Mouse (Mus musculus) heart, embryonic 14.5 days (tissue): ENCODE results near the gene Ntn5. TPM values are rescaled to one million over a fixed set of nuclear protein-coding genes. Genes with fewer than 3 reads are reported as not detected.
A peak's percentile ranks its signal among the peaks of the same experiment; 100 is the strongest.

Source experiments
- ATAC-seq: fragments of 200-750 bp; cut with Nextera tagmentation; 2 replicates; pipeline ENCODE4 v1.8.0; 2017; ENCODE audit warnings: low read depth, moderate TSS enrichment; ENCODE audit not compliant: insufficient number of reproducible peaks, insufficient read depth, low FRiP score
- H3K27ac ChIP-seq, 2 experiments: fragments of 200-500 bp in 1 of 2; fragments of 300-500 bp in 1 of 2; sonication (generic) in 1 of 2; replicated peaks in 1 of 2; 2 replicates each; pipeline ENCODE4 v1.5.1; 2012 to 2014; ENCODE audit warnings: low read depth in 2 of 2, low read length in 2 of 2, control low read depth in 1 of 2, mild to moderate bottlenecking in 1 of 2, mixed read lengths in 1 of 2; ENCODE audit not compliant: control insufficient read depth in 1 of 2, insufficient read depth in 1 of 2
- H3K27me3 ChIP-seq: fragments of 300-500 bp; sonication (generic); 2 replicates; pipeline ENCODE4 v1.6.1; 2014; ENCODE audit warnings: mild to moderate bottlenecking, low read length, control low read depth; ENCODE audit not compliant: control insufficient read depth, insufficient read depth
- H3K36me3 ChIP-seq: fragments of 300-500 bp; sonication (generic); 2 replicates; pipeline ENCODE4 v1.6.1; 2014; ENCODE audit warnings: mild to moderate bottlenecking, control low read depth, low read length, mixed read lengths; ENCODE audit not compliant: control insufficient read depth, insufficient read depth
- H3K4me1 ChIP-seq, 2 experiments: fragments of 200-500 bp in 1 of 2; fragments of 300-500 bp in 1 of 2; sonication (generic) in 1 of 2; 2 replicates each; pipeline ENCODE4 v1.6.1; 2012 to 2014; ENCODE audit warnings: low read length in 2 of 2, control low read depth in 1 of 2, mixed read lengths in 1 of 2; ENCODE audit not compliant: control insufficient read depth in 2 of 2, insufficient read depth in 2 of 2
- H3K4me2 ChIP-seq: fragments of 300-500 bp; sonication (generic); 2 replicates; pipeline ENCODE4 v1.6.1; 2014; ENCODE audit warnings: mild to moderate bottlenecking, low read length
- H3K4me3 ChIP-seq, 2 experiments: fragments of 200-500 bp in 1 of 2; fragments of 300-500 bp in 1 of 2; sonication (generic) in 1 of 2; 2 replicates each; pipeline ENCODE4 v1.5.1; 2012 to 2014; ENCODE audit warnings: low read length in 2 of 2, mild to moderate bottlenecking in 2 of 2, control low read depth in 1 of 2, low read depth in 1 of 2, moderate library complexity in 1 of 2; ENCODE audit not compliant: control insufficient read depth in 1 of 2, insufficient read depth in 1 of 2
- H3K9ac ChIP-seq: fragments of 300-500 bp; sonication (generic); 2 replicates; pipeline ENCODE4 v1.6.1; 2014; ENCODE audit warnings: mild to moderate bottlenecking, low read length
- H3K9me3 ChIP-seq: fragments of 300-500 bp; sonication (generic); 2 replicates; pipeline ENCODE4 v1.6.1; 2016; ENCODE audit warnings: low read length, control low read depth; ENCODE audit not compliant: control insufficient read depth
- WGBS: fragments of 180-500 bp; shearing (Covaris S2); extraction: QIAGEN DNeasy Blood & Tissue Kit; methylation state at CpG from one replicate; pipeline ENCODE4 v1.1.7; 2014; 5-methylcytosine and 5-hydroxymethylcytosine counted together
- polyA plus RNA-seq: library from polyadenylated mRNA; unstranded; fragments of >200 nt; fragmentation: Nextera tagmentation; extraction: Ambion mirVana; gene quantifications from 2 replicates; pipeline ENCODE4 v1.2.1, GENCODE M21; 2014

Ntn5 gene
- polyA plus RNA-seq, 1 experiment from 2014 or later = not detected

DNA sequence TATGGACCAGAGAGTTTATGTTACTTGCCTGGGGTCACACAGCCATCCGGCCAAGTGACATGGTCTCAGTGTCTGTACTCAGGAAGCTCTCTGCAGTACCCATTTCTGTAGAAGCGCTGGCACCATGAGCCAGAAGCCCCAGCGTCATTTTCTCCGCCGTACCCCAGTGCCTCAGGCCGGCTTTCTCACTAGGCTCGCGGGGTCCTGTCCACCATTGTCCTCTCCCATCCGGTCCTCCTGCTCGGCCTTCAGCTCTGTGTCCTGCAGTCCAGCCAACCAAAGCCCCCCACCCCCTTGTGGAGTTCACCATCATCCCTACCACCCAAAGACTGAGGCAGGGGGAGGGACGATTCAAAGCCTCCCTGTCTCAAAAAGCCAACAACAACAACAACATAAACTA is 17.8 kb downstream of the Ntn5 start:
- Histone ChIP-seq H3K4me3 (no peak overlapping the region), H3K27ac (no peak overlapping the region), H3K9ac (peak overlapping the region; percentile 58; the same call in 1 of the 2 replicates), H3K9me3 (no peaks in the 10 kb centered on the region), H3K4me2 (peak overlapping the region; percentile 83; the same call in 1 of the 2 replicates), H3K36me3 (no peaks in the 10 kb centered on the region), H3K27me3 (peaks cover 23% of the 10 kb centered on the region), H3K4me1 (peaks cover 17 to 34% of the 10 kb centered on the region in 2 experiments)
- 90% methylated on average over 11 of the region's 11 CpGs for WGBS
- no peak for ATAC-seq

DNA sequence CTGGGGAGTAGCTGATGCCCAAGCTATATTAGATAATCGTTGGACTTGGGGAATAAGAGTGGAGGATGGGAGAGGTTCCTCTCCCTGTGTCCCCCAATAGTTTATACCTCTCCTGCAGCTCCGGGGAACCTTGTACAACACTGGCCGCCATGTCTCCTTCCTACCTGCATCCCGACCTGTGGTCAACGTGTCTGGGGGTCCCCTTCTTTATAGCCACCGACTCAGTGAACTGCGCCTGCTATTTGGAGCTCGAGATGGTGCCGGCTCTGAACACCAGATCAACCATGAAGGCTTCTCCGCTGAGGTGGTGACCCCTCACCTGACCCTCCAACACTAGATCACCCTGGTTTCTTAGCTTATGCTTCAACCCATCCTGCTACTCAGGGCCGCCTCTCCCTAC is 18.5 kb downstream of the Ntn5 start:
- H3K4me1 ChIP-seq = peaks cover 22 to 39% of the 10 kb centered on the region in 2 experiments
- 91% methylated on average over 11 of the region's 11 CpGs for WGBS
- H3K27ac ChIP-seq = no peak overlapping the region
- H3K4me3 ChIP-seq = no peak overlapping the region
- no peak overlapping the region for H3K9ac ChIP-seq
- peaks cover 23% of the 10 kb centered on the region for H3K27me3 ChIP-seq
- H3K36me3 ChIP-seq = no peaks in the 10 kb centered on the region
- no peak overlapping the region for H3K4me2 ChIP-seq
- H3K9me3 ChIP-seq = no peaks in the 10 kb centered on the region
- ATAC-seq = no peak

DNA sequence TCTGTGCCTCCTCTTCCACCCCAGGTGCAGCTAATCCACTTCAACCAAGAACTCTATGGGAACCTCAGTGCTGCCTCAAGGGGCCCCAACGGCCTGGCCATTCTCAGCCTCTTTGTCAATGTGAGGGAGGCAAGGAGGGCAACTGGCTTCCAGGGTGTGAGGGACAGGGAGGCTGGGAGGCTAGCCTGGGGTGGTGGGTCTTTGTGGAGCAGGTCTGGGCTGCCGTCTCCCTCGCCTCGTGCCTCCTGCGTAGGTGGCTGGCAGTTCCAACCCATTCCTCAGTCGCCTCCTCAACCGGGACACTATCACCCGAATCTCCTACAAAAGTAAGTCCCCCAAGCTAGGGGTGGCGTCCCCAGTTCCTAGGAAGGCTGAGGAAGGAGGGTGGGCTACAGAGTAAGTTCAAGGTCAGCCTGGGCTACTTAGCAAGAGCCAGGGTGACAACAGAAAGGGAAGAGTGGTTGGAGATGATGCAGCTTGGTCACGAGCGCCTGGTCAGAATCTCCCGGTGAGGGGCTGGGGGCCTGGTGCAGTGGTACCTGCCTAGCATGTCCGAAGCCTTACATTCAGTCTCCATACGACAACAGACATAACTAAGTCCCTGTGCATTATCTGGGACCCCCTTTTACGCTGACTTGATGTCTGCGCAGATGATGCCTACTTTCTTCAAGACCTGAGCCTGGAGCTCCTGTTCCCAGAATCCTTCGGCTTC is 19.1 kb downstream of the Ntn5 start:
- Histone ChIP-seq H3K4me1 (peaks cover 25 to 45% of the 10 kb centered on the region in 2 experiments), H3K27me3 (peaks cover 23% of the 10 kb centered on the region), H3K9ac (0 out of 2 replicates have a peak overlapping the region, but pooled peaks have one; percentile 67), H3K36me3 (no peaks in the 10 kb centered on the region), H3K4me2 (no peak overlapping the region; the same call in 1 of the 2 replicates), H3K9me3 (no peaks in the 10 kb centered on the region), H3K4me3 (no peak overlapping the region), H3K27ac (no peak overlapping the region)
- 86% methylated on average over 17 of the region's 17 CpGs for WGBS
- ATAC-seq = no peak

DNA sequence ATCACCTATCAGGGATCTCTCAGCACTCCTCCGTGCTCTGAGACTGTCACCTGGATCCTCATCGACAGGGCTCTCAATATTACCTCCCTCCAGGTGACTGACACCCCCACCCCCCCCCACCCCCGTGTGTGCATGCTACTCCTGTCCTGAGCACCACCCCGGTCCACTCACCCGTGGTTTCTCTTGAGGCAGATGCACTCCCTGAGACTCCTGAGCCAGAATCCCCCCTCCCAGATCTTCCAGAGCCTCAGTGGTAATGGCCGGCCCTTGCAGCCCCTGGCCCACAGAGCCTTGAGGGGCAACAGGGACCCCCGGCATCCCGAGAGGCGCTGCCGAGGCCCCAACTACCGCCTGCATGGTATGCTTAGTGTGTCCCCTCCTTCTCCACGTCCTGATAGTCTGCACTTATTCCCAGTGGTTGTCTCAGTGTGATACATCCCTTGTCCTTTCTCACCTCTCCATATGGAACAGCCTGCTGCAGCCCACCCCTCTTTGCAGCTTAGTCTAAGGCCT is 19.8 kb downstream of the Ntn5 start:
- no peak for ATAC-seq
- 36% methylated on average over 12 of the region's 12 CpGs for whole genome bisulfite sequencing
- H3K27ac ChIP-seq = peak overlapping the region; percentile 89 to 90
- H3K36me3 ChIP-seq = no peaks in the 10 kb centered on the region
- H3K4me3 ChIP-seq = peak overlapping the region; percentile 58 to 74
- H3K9ac ChIP-seq = peak overlapping the region; percentile 67
- peak overlapping the region; percentile 96 for H3K4me2 ChIP-seq
- peaks cover 19% of the 10 kb centered on the region for H3K27me3 ChIP-seq
- H3K9me3 ChIP-seq = no peaks in the 10 kb centered on the region
- peaks cover 28 to 51% of the 10 kb centered on the region in 2 experiments for H3K4me1 ChIP-seq

DNA sequence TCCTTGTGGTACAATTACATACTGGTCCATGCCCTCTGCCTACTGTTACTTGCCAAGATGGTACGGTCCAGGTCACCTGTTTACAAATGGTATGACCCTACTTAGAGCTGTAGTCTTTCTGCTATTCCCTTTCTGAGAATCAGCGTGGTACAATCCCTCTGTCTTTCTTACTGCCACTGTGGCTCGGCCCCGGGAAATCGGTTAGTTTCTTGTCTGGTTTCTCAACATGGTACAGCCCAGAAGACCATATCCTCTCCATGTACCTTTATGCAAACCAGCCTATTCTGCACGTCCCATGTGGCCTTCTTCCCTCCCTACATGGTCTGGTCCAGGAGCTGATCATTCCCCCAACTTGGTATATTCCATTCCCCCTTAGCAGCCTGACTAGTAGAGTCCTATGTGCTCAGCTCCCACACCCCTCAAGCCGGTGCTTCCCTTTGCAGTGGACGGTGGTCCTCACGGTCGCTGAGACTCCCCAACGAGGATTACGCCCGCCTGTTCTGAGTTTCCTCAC is 20.3 kb downstream of the Ntn5 start:
- Histone ChIP-seq H3K36me3 (no peaks in the 10 kb centered on the region), H3K27me3 (peaks cover 14% of the 10 kb centered on the region), H3K4me2 (peak overlapping the region; percentile 96), H3K4me1 (peaks cover 28 to 54% of the 10 kb centered on the region in 2 experiments), H3K4me3 (peak overlapping the region; percentile 58 to 74), H3K9me3 (no peaks in the 10 kb centered on the region), H3K27ac (peak overlapping the region; percentile 89 to 90), H3K9ac (peak overlapping the region; percentile 67)
- ATAC-seq = peak; percentile 27; the same call in 1 of the 2 replicates
- WGBS = 1% methylated on average over 13 of the region's 13 CpGs

DNA sequence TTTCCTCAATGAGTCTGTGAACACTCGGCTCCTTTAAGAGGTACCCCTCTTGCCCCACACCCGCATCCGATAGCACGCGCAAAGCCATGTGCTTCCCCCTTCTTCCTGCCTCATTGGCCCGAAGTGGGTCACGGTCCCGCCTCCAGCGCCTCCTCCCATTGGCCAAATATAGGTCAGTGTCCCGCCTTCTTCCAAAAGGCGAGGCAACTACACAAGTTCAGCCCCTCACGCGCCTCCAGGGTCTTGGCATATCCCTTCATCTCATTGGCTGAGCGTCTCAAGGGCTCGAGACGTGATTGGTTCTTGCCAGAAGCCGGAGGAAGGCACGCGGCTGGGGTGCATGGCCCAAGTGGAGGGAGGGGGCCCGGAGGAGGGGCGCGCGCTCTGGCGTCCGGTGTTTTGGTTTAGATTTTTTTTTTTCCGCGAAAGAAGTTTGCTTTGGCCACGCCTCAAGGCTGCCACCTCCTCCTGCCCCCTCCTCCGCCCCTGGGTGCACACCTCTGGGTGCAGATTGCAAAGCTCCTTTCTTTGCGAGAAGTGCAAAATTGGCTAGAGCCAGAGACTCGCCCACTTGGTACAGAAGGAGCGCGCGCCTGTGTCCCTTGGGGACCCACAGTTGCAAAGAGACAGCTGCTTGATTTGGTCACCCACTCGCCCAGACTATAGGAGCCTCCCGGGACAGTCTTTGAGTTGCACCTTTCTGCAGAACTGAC is 21.1 kb downstream of the Ntn5 start, which contains the start of gene Dbp:
Dbp (plus strand) TSS at position 359 of the 713 bp plus-strand sequence.
- peak within 1 kb of the TSS; percentile 66 to 74 for H3K4me3 ChIP-seq
- H3K27ac ChIP-seq = peak within 1 kb of the TSS; percentile 89 to 93
- H3K36me3 ChIP-seq = peaks cover 4% of the 10 kb centered on the region
- WGBS = under 1% methylated on average over 36 of the region's 36 CpGs
- ATAC-seq = peak; percentile 86
- peaks cover 7% of the 10 kb centered on the region for H3K27me3 ChIP-seq
- no peaks in the 10 kb centered on the region for H3K9me3 ChIP-seq
- H3K4me1 ChIP-seq = peaks cover 28 to 49% of the 10 kb centered on the region in 2 experiments
- peak within 1 kb of the TSS; percentile 93 for H3K9ac ChIP-seq
- peak within 1 kb of the TSS; percentile 96 for H3K4me2 ChIP-seq

DNA sequence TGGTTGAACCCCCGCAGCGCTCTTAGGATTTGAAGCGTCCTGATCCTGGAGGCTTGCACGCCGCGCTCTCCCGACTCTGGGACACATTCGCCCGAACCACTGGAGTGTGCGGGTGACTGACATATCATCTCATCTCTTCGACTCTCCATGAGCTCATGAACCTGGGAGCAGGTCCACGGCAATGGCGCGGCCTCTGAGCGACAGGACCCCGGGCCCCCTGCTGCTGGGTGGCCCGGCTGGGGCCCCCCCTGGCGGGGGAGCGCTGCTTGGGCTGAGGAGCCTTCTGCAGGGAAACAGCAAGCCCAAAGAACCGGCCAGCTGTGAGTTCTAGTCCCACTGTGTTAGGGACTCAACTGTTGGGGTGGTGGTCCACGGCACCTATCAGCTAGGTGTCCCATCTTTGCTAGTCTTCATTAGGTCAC is 21.6 kb downstream of the Ntn5 start:
- no peak for ATAC-seq
- Histone ChIP-seq H3K4me2 (peak overlapping the region; percentile 96), H3K4me3 (peak overlapping the region; percentile 66 to 74), H3K36me3 (peaks cover 9% of the 10 kb centered on the region), H3K4me1 (peaks cover 28 to 43% of the 10 kb centered on the region in 2 experiments), H3K27ac (peak overlapping the region; percentile 70 to 93), H3K9ac (peak overlapping the region; percentile 93), H3K9me3 (no peaks in the 10 kb centered on the region), H3K27me3 (peaks cover 1% of the 10 kb centered on the region)
- under 1% methylated on average over 21 of the region's 21 CpGs for WGBS
